Mouse (Mus musculus) G1E (cell line): Measurements from ENCODE around the gene Usf1. TPM values are rescaled to one million over a fixed set of nuclear protein-coding genes. Genes with fewer than 3 reads are reported as not detected.

Experiments
- ATAC-seq: 2 replicates; pipeline ENCODE4 v1.8.0; 2016; ENCODE audit warnings: mild to moderate bottlenecking; ENCODE audit not compliant: insufficient number of reproducible peaks, poor library complexity, low FRiP score, severe bottlenecking; ENCODE audit errors: extremely low read depth
- DNase-seq: peaks from one replicate; pipeline ENCODE4 v3.0.0; 2012; ENCODE audit warnings: low spot score
- H3K27me3 ChIP-seq: 2 replicates; pipeline ENCODE4 v1.6.1; 2012; ENCODE audit warnings: mild to moderate bottlenecking, low read length, inconsistent platforms; ENCODE audit not compliant: insufficient read depth
- H3K36me3 ChIP-seq: replicated peaks from 2 replicates; pipeline ENCODE3; 2012; ENCODE audit warnings: mild to moderate bottlenecking, inconsistent platforms
- H3K4me1 ChIP-seq: 2 replicates; pipeline ENCODE4 v1.6.1; 2012; ENCODE audit warnings: low read depth, low read length, inconsistent platforms, mixed read lengths; ENCODE audit not compliant: insufficient read depth
- H3K4me3 ChIP-seq: 2 replicates; pipeline ENCODE4 v1.5.1; 2012; ENCODE audit warnings: low read depth, mild to moderate bottlenecking, inconsistent platforms, low read length, moderate library complexity, mixed read lengths
- H3K9me3 ChIP-seq: replicated peaks from 2 replicates; pipeline ENCODE4 v1.6.1; 2012; ENCODE audit warnings: inconsistent platforms
- CTCF ChIP-seq: IDR thresholded peaks from 2 replicates; pipeline ENCODE4 v1.5.1; 2012; ENCODE audit warnings: low read depth, low read length, inconsistent platforms, mixed read lengths
- GATA1 ChIP-seq: IDR thresholded peaks from 2 replicates; pipeline ENCODE4 v1.6.1; 2012; ENCODE audit warnings: borderline replicate concordance, low read length, inconsistent platforms, mixed read lengths
- GATA2 ChIP-seq: IDR thresholded peaks from 2 replicates; pipeline ENCODE4 v1.6.1; 2012; ENCODE audit warnings: low read depth, low read length, inconsistent platforms, borderline replicate concordance
- POLR2AphosphoS5 ChIP-seq: IDR thresholded peaks from 2 replicates; pipeline ENCODE4 v1.6.1; 2012; ENCODE audit warnings: low read depth, low read length, inconsistent platforms; ENCODE audit not compliant: insufficient replicate concordance
- TAL1 ChIP-seq: conservative IDR thresholded peaks from 2 replicates; pipeline ENCODE4 v1.6.1; 2012; ENCODE audit warnings: low read depth, low read length, inconsistent platforms, mixed read lengths
- polyA plus RNA-seq: library from polyadenylated mRNA; stranded (reverse); fragments of >175 nt; gene quantifications from 2 replicates; pipeline ENCODE4 v1.2.3, GENCODE M21; 2012
- total RNA-seq, 2 experiments: library from RNA; stranded (forward) in 1 of 2; stranded (reverse) in 1 of 2; fragments of 200-1000 nt in 1 of 2; fragments of >200 nt in 1 of 2; fragmentation: Nextera tagmentation in 1 of 2; gene quantifications; 2 replicates each; pipeline ENCODE4 v1.2.3; 2014 to 2017

The Usf1 gene
- total and polyA plus RNA-seq, 3 experiments = 17.6 to 41.9 (median 38.9) TPM

GRCm38 (mm10) chr1:171447692-171448091 lies 36.6 kb downstream of the Usf1 start:
- H3K9me3 ChIP-seq = peaks cover 6% of the 10 kb centered on the region
- H3K36me3 ChIP-seq = no peaks in the 10 kb centered on the region
- H3K4me3 ChIP-seq = no peak overlapping the region
- ATAC-seq (no peak), DNase-seq (no peak)
- no peaks in the 10 kb centered on the region for H3K4me1 ChIP-seq
- H3K27me3 ChIP-seq = peaks cover 8% of the 10 kb centered on the region
- TF ChIP-seq POLR2AphosphoS5 (no peak), GATA2 (no peak), GATA1 (no peak), TAL1 (no peak), CTCF (no peak)

- Histone ChIP-seq H3K4me1 (no peaks in the 10 kb centered on the region), H3K27me3 (peaks cover 10% of the 10 kb centered on the region), H3K9me3 (no peaks in the 10 kb centered on the region), H3K36me3 (no peaks in the 10 kb centered on the region), H3K4me3 (no peak overlapping the region)
- DNase-seq (no peak), ATAC-seq (no peak)
- TF ChIP-seq CTCF = no peak
- no peak for TF ChIP-seq GATA2
- TF ChIP-seq POLR2AphosphoS5 = no peak
- no peak for TF ChIP-seq TAL1
- no peak for TF ChIP-seq GATA1
These were observed 38.9 kb downstream of the Usf1 start for GRCm38 (mm10) chr1:171450062-171450461.

- ATAC-seq = no peak
- H3K27me3 ChIP-seq = peaks cover 10% of the 10 kb centered on the region
These were observed 39.9 kb downstream of the Usf1 start for GRCm38 (mm10) chr1:171451001-171451400.

GRCm38 (mm10) chr1:171452522-171452921 lies 41.4 kb downstream of the Usf1 start:
- no peaks in the 10 kb centered on the region for H3K9me3 ChIP-seq
- no peaks in the 10 kb centered on the region for H3K4me1 ChIP-seq
- TF ChIP-seq CTCF (no peak), POLR2AphosphoS5 (no peak), GATA1 (no peak), GATA2 (no peak), TAL1 (no peak)
- H3K27me3 ChIP-seq = peaks cover 10% of the 10 kb centered on the region
- H3K36me3 ChIP-seq = no peaks in the 10 kb centered on the region
- ATAC-seq = no peak
- DNase-seq = no peak
- no peak overlapping the region for H3K4me3 ChIP-seq

More at GRCm38 (mm10) chr1:171451001-171451400, 39.9 kb downstream of the Usf1 start:
- no peaks in the 10 kb centered on the region for H3K4me1 ChIP-seq
- TF ChIP-seq GATA2 = no peak
- TF ChIP-seq POLR2AphosphoS5 = no peak
- TF ChIP-seq TAL1 = no peak
- no peak for TF ChIP-seq CTCF
- TF ChIP-seq GATA1 = no peak
- DNase-seq = no peak
- no peaks in the 10 kb centered on the region for H3K9me3 ChIP-seq
- H3K4me3 ChIP-seq = no peak overlapping the region
- H3K36me3 ChIP-seq = no peaks in the 10 kb centered on the region

GRCm38 (mm10) chr1:171452923-171453322 lies 41.8 kb downstream of the Usf1 start:
- ATAC-seq = no peak
- no peak overlapping the region for H3K4me3 ChIP-seq
- no peak for TF ChIP-seq TAL1
- no peak for TF ChIP-seq CTCF
- no peak for TF ChIP-seq POLR2AphosphoS5
- TF ChIP-seq GATA2 = no peak
- no peak for TF ChIP-seq GATA1

GRCm38 (mm10) chr1:171454926-171455325 lies 43.8 kb downstream of the Usf1 start:
- DNase-seq (no peak), ATAC-seq (no peak)
- no peaks in the 10 kb centered on the region for H3K9me3 ChIP-seq
- no peak for TF ChIP-seq GATA1
- TF ChIP-seq CTCF = no peak
- no peak for TF ChIP-seq POLR2AphosphoS5
- TF ChIP-seq TAL1 = no peak
- TF ChIP-seq GATA2 = no peak
- no peaks in the 10 kb centered on the region for H3K4me1 ChIP-seq
- no peaks in the 10 kb centered on the region for H3K36me3 ChIP-seq
- H3K4me3 ChIP-seq = no peak overlapping the region
- H3K27me3 ChIP-seq = peaks cover 9% of the 10 kb centered on the region

More at GRCm38 (mm10) chr1:171452923-171453322, 41.8 kb downstream of the Usf1 start:
- no peaks in the 10 kb centered on the region for H3K9me3 ChIP-seq
- no peaks in the 10 kb centered on the region for H3K36me3 ChIP-seq
- H3K27me3 ChIP-seq = peaks cover 10% of the 10 kb centered on the region
- no peaks in the 10 kb centered on the region for H3K4me1 ChIP-seq
- DNase-seq = no peak

GRCm38 (mm10) chr1:171457568-171457967 lies 46.5 kb downstream of the Usf1 start:
- TF ChIP-seq CTCF (no peak), TAL1 (no peak), GATA2 (no peak), POLR2AphosphoS5 (no peak), GATA1 (no peak)
- Histone ChIP-seq H3K36me3 (no peaks in the 10 kb centered on the region), H3K27me3 (peaks cover 15% of the 10 kb centered on the region), H3K9me3 (no peaks in the 10 kb centered on the region), H3K4me3 (no peak overlapping the region), H3K4me1 (no peaks in the 10 kb centered on the region)
- DNase-seq (no peak), ATAC-seq (no peak)
